Mouse (Mus musculus) right cerebral cortex, postnatal 14 days (tissue): ENCODE data around the gene Trmt44.
A peak's percentile ranks its signal among the peaks of the same experiment; 100 is the strongest.
"Not testable (repeated sequence)": the region's sequence is repeated elsewhere in the genome, so short reads cannot be mapped to it uniquely, and the experiment has no call there.

ENCODE experiments used
- DNase-seq: peaks from one replicate; pipeline ENCODE4 v3.0.0; 2022

Gene Trmt44

GRCm38 (mm10) chr5:35584259-35584658 is 9.4 kb upstream of the Trmt44 start:
- DNase-seq: not testable (repeated sequence)

GRCm38 (mm10) chr5:35583221-35583783 is 8.4 kb upstream of the Trmt44 start:
- DNase-seq: no peak

- peak; percentile 95 for DNase-seq
These were observed 7.8 kb upstream of the Trmt44 start, which contains the start of gene Acox3 for GRCm38 (mm10) chr5:35582445-35583220. Gene Acox3, plus strand, starts transcription at chr5:35583040.

GRCm38 (mm10) chr5:35580156-35580922 is 5.5 kb upstream of the Trmt44 start:
- no peak for DNase-seq

GRCm38 (mm10) chr5:35579247-35579893 is 4.5 kb upstream of the Trmt44 start:
- DNase-seq: no peak

- no peak for DNase-seq
These were observed 3.5 kb upstream of the Trmt44 start for GRCm38 (mm10) chr5:35578411-35578810.

GRCm38 (mm10) chr5:35576409-35577020 is 1.6 kb upstream of the Trmt44 start:
- no peak for DNase-seq

GRCm38 (mm10) chr5:35571546-35571945 is 3.3 kb downstream of the Trmt44 start:
- DNase-seq: no peak

- no peak for DNase-seq
These were observed 8.2 kb downstream of the Trmt44 start for GRCm38 (mm10) chr5:35566632-35567031.

GRCm38 (mm10) chr5:35565217-35565616 is 9.7 kb downstream of the Trmt44 start:
- no peak for DNase-seq

GRCm38 (mm10) chr5:35563449-35563848 is 11.4 kb downstream of the Trmt44 start:
- peak; percentile 79 for DNase-seq

GRCm38 (mm10) chr5:35562616-35563015 is 12.3 kb downstream of the Trmt44 start:
- no peak for DNase-seq

GRCm38 (mm10) chr5:35559447-35559846 is 15.4 kb downstream of the Trmt44 start:
- DNase-seq: no peak

GRCm38 (mm10) chr5:35557946-35558621 is 16.8 kb downstream of the Trmt44 start:
- no peak for DNase-seq

- DNase-seq: no peak
These were observed 18.5 kb downstream of the Trmt44 start for GRCm38 (mm10) chr5:35556393-35556792.

GRCm38 (mm10) chr5:35552838-35553539 is 21.9 kb downstream of the Trmt44 start:
- no peak for DNase-seq

- no peak for DNase-seq
These were observed 22.7 kb downstream of the Trmt44 start for GRCm38 (mm10) chr5:35551855-35552837.

GRCm38 (mm10) chr5:35546127-35546526 is 28.7 kb downstream of the Trmt44 start:
- DNase-seq: no peak

GRCm38 (mm10) chr5:35541059-35541790 is 33.6 kb downstream of the Trmt44 start:
- no peak for DNase-seq
